Mouse (Mus musculus) spleen, adult 2 months (tissue): ENCODE measurements around the gene Xaf1.

Source experiments
- CTCF ChIP-seq: fragments of 200-500 bp; IDR thresholded peaks from 2 replicates; pipeline ENCODE4 v1.5.1; 2011; ENCODE audit warnings: mild to moderate bottlenecking, inconsistent platforms; ENCODE audit not compliant: insufficient read depth, insufficient read length, insufficient replicate concordance; ENCODE audit errors: extremely low read depth
- POLR2A ChIP-seq: fragments of 200-500 bp; IDR thresholded peaks from 2 replicates; pipeline ENCODE4 v1.6.1; 2011; ENCODE audit warnings: low read depth, low read length, inconsistent platforms

- TF ChIP-seq CTCF: no peak
- TF ChIP-seq POLR2A: no peak
Observed at GRCm38 (mm10) chr11:72332951-72333667, 31.7 kb downstream of the Xaf1 start.
